Mouse (Mus musculus) liver, adult 2 months (tissue): ENCODE measurements around the gene Fam120a.

Source experiments
- CTCF ChIP-seq: fragments of 200-500 bp; IDR thresholded peaks from 2 replicates; pipeline ENCODE4 v1.5.1; 2011; ENCODE audit warnings: low read depth, low read length, control low read depth
- POLR2A ChIP-seq: fragments of 200-500 bp; IDR thresholded peaks from 2 replicates; pipeline ENCODE4 v1.6.1; 2011; ENCODE audit warnings: low read length, control low read depth; ENCODE audit not compliant: insufficient read depth; ENCODE audit errors: extremely low read depth

GRCm38 (mm10) chr13:48863556-48863955, 104.3 kb downstream of the Fam120a start:
- TF ChIP-seq CTCF (no peak), POLR2A (no peak)
